Mouse (Mus musculus): Measurements from ENCODE around the gene Zfp618.

DNA sequence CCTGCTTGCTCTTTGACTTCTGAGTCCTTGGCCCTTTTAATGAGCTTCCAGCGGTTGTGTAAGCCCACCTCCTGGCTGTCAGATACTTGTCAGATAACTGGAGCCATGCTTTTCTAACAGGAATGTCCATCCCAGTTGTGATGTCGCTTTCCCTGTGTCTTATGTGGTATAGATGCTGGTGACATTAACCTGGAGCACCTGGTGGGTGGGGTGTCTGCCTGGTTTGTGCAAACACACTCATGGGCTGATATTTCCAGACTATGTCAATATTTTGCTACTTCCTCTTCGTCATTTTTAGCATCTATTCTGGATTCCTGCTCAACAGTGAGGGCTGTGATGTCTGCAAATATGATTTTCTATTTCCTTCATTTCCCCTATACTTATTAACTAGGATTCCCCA, 43.4 kb downstream of the Zfp618 start:
- TF ChIP-seq POLR2A (IDR thresholded peaks at IDR 0.05; ENCODE audit: low read depth, low read length), result no peak
- no peak for TF ChIP-seq CTCF (IDR thresholded peaks at IDR 0.05; ENCODE audit: borderline replicate concordance, insufficient read depth, low read length)

All from embryonic fibroblast, embryonic 13.5 days (primary cell).